Mouse (Mus musculus): ENCODE measurements around the gene Shd. TPM values are rescaled to one million over a fixed set of nuclear protein-coding genes. Genes with fewer than 3 reads are reported as not detected.
"Not testable (repeated sequence)": the region's sequence is repeated elsewhere in the genome, so short reads cannot be mapped to it uniquely, and the experiment has no call there.

Gene Shd
- 123 and 131 TPM in 2 replicates for polyA plus RNA-seq (2016; fragmentation: Nextera tagmentation; extraction: Ambion mirVana)

- 7% methylated on average over 53 of the region's 55 CpGs for WGBS
- H3K9ac ChIP-seq (replicated peaks): peak within 1 kb of the TSS; percentile 76
- no peaks in the 10 kb centered on the region for H3K27me3 ChIP-seq
- H3K27ac ChIP-seq (replicated peaks): peak within 1 kb of the TSS; percentile 86
- peak within 1 kb of the TSS; percentile 78 for H3K4me2 ChIP-seq (replicated peaks)
- H3K36me3 ChIP-seq: peaks cover 44% of the 10 kb centered on the region
- peak; percentile 74 for ATAC-seq (ENCODE audit: low FRiP score, low read depth)
- H3K4me3 ChIP-seq: peak within 1 kb of the TSS; percentile 57
- H3K4me1 ChIP-seq: peaks cover 50% of the 10 kb centered on the region
- H3K9me3 ChIP-seq: no peaks in the 10 kb centered on the region
Observed at GRCm38 (mm10) chr17:55969966-55970891, at the start of gene Shd. Shd (plus strand) TSS chr17:55970467.

- peak overlapping the region; percentile 80 for H3K27ac ChIP-seq (replicated peaks)
- no peaks in the 10 kb centered on the region for H3K27me3 ChIP-seq
- no peaks in the 10 kb centered on the region for H3K36me3 ChIP-seq
- peak overlapping the region; percentile 69 for H3K9ac ChIP-seq (replicated peaks)
- ATAC-seq (ENCODE audit: low FRiP score, low read depth): peak; percentile 97
- H3K4me3 ChIP-seq: peak overlapping the region; percentile 57
- H3K9me3 ChIP-seq: 0 out of 2 replicates have a peak, but pooled peaks cover 4% of the 10 kb centered on the region
- WGBS: 2% methylated on average over 33 of the region's 33 CpGs
- peak overlapping the region; percentile 72 for H3K4me2 ChIP-seq (replicated peaks)
- H3K4me1 ChIP-seq: peaks cover 4% of the 10 kb centered on the region
Observed at GRCm38 (mm10) chr17:55931553-55932502, 38.4 kb upstream of the Shd start.

GRCm38 (mm10) chr17:55932635-55933034 is 37.6 kb upstream of the Shd start:
- Histone ChIP-seq H3K9me3 (0 out of 2 replicates have a peak, but pooled peaks cover 7% of the 10 kb centered on the region), H3K4me1 (peaks cover 4% of the 10 kb centered on the region), H3K4me3 (peak overlapping the region; percentile 57), H3K36me3 (no peaks in the 10 kb centered on the region), H3K27ac (replicated peaks) (no peak overlapping the region), H3K27me3 (no peaks in the 10 kb centered on the region), H3K4me2 (replicated peaks) (peak overlapping the region; percentile 72), H3K9ac (replicated peaks) (no peak overlapping the region)
- no peak for ATAC-seq (ENCODE audit: low FRiP score, low read depth)
- 71% methylated on average over 2 of the region's 2 CpGs for WGBS

- WGBS: 93% methylated on average over 15 of the region's 15 CpGs
- Histone ChIP-seq H3K9ac (replicated peaks) (no peak overlapping the region), H3K4me1 (peaks cover 4% of the 10 kb centered on the region), H3K36me3 (no peaks in the 10 kb centered on the region), H3K9me3 (peaks cover 9% of the 10 kb centered on the region; the same call in 1 of the 2 replicates), H3K4me2 (replicated peaks) (no peak overlapping the region), H3K27me3 (no peaks in the 10 kb centered on the region), H3K27ac (replicated peaks) (no peak overlapping the region), H3K4me3 (no peak overlapping the region)
- no peak for ATAC-seq (ENCODE audit: low FRiP score, low read depth)
Observed at GRCm38 (mm10) chr17:55933191-55933590, 37.1 kb upstream of the Shd start.

GRCm38 (mm10) chr17:55944387-55944865 is 25.8 kb upstream of the Shd start:
- ATAC-seq (ENCODE audit: low FRiP score, low read depth); H3K4me1 ChIP-seq; H3K9me3 ChIP-seq; H3K27me3 ChIP-seq: not testable (repeated sequence)
- Histone ChIP-seq H3K27ac (replicated peaks) (peak overlapping the region; percentile 89), H3K4me2 (replicated peaks) (peak overlapping the region; percentile 63), H3K36me3 (peaks cover 13% of the 10 kb centered on the region), H3K4me3 (peak overlapping the region; percentile 55), H3K9ac (replicated peaks) (peak overlapping the region; percentile 34; the same call in 1 of the 2 replicates)
- WGBS: 38% methylated on average over 10 of the region's 10 CpGs

GRCm38 (mm10) chr17:55944866-55945682 is 25.2 kb upstream of the Shd start:
- 1% methylated on average over 56 of the region's 56 CpGs for WGBS
- H3K27me3 ChIP-seq, H3K4me1 ChIP-seq, H3K36me3 ChIP-seq, H3K9me3 ChIP-seq: not testable (repeated sequence)
- peak; percentile 98 for ATAC-seq (ENCODE audit: low FRiP score, low read depth)
- H3K27ac ChIP-seq (replicated peaks): peak overlapping the region; percentile 89
- H3K4me3 ChIP-seq: peak overlapping the region; percentile 55
- peak overlapping the region; percentile 63 for H3K4me2 ChIP-seq (replicated peaks)
- H3K9ac ChIP-seq (replicated peaks): peak overlapping the region; percentile 49

- Histone ChIP-seq H3K4me3 (peak overlapping the region; percentile 55), H3K27me3 (no peaks in the 10 kb centered on the region; the same call in 1 of the 2 replicates), H3K4me1 (peaks cover 7% of the 10 kb centered on the region; the same call in 1 of the 2 replicates), H3K27ac (replicated peaks) (peak overlapping the region; percentile 89), H3K9ac (replicated peaks) (peak overlapping the region; percentile 49), H3K4me2 (replicated peaks) (peak overlapping the region; percentile 63), H3K36me3 (peaks cover 1% of the 10 kb centered on the region; the same call in 1 of the 2 replicates), H3K9me3 (no peaks in the 10 kb centered on the region)
- ATAC-seq (ENCODE audit: low FRiP score, low read depth): no peak
- 38% methylated on average over 5 of the region's 5 CpGs for WGBS
Observed at GRCm38 (mm10) chr17:55945696-55946095, 24.6 kb upstream of the Shd start.

GRCm38 (mm10) chr17:55948647-55949046 is 21.6 kb upstream of the Shd start:
- H3K36me3 ChIP-seq: no peaks in the 10 kb centered on the region
- peaks cover 9% of the 10 kb centered on the region for H3K27me3 ChIP-seq
- H3K9ac ChIP-seq (replicated peaks): no peak overlapping the region
- 87% methylated on average over 4 of the region's 4 CpGs for WGBS
- H3K27ac ChIP-seq (replicated peaks): no peak overlapping the region
- H3K9me3 ChIP-seq: no peaks in the 10 kb centered on the region
- H3K4me1 ChIP-seq: peaks cover 7% of the 10 kb centered on the region; the same call in 1 of the 2 replicates
- no peak overlapping the region for H3K4me2 ChIP-seq (replicated peaks)
- no peak overlapping the region for H3K4me3 ChIP-seq
- no peak for ATAC-seq (ENCODE audit: low FRiP score, low read depth)

GRCm38 (mm10) chr17:55949400-55949799 is 20.9 kb upstream of the Shd start, which contains the start of gene Zfp119b:
Zfp119b (minus strand) TSS chr17:55949500.
- H3K4me1 ChIP-seq: peaks cover 7% of the 10 kb centered on the region; the same call in 1 of the 2 replicates
- no peak within 1 kb of the TSS for H3K4me2 ChIP-seq (replicated peaks)
- H3K27ac ChIP-seq (replicated peaks): no peak within 1 kb of the TSS
- H3K36me3 ChIP-seq: no peaks in the 10 kb centered on the region
- no peak within 1 kb of the TSS for H3K9ac ChIP-seq (replicated peaks)
- no peak for ATAC-seq (ENCODE audit: low FRiP score, low read depth)
- H3K27me3 ChIP-seq: peaks cover 13% of the 10 kb centered on the region
- WGBS: 93% methylated on average over 2 of the region's 2 CpGs
- H3K9me3 ChIP-seq: no peaks in the 10 kb centered on the region
- H3K4me3 ChIP-seq: no peak within 1 kb of the TSS

GRCm38 (mm10) chr17:55950601-55951000 is 19.7 kb upstream of the Shd start:
- H3K27me3 ChIP-seq: peaks cover 24% of the 10 kb centered on the region
- no peak overlapping the region for H3K4me3 ChIP-seq
- H3K9me3 ChIP-seq: no peaks in the 10 kb centered on the region
- H3K4me1 ChIP-seq: peaks cover 3% of the 10 kb centered on the region; the same call in 1 of the 2 replicates
- WGBS: 76% methylated on average over 9 of the region's 9 CpGs
- H3K9ac ChIP-seq (replicated peaks): no peak overlapping the region
- no peak for ATAC-seq (ENCODE audit: low FRiP score, low read depth)
- no peaks in the 10 kb centered on the region for H3K36me3 ChIP-seq
- H3K4me2 ChIP-seq (replicated peaks): no peak overlapping the region
- H3K27ac ChIP-seq (replicated peaks): no peak overlapping the region

- Histone ChIP-seq H3K4me2 (replicated peaks) (no peak overlapping the region), H3K4me3 (no peak overlapping the region), H3K27ac (replicated peaks) (no peak overlapping the region), H3K9me3 (no peaks in the 10 kb centered on the region), H3K27me3 (peaks cover 24% of the 10 kb centered on the region), H3K4me1 (peaks cover 10% of the 10 kb centered on the region; the same call in 1 of the 2 replicates), H3K9ac (replicated peaks) (no peak overlapping the region), H3K36me3 (no peaks in the 10 kb centered on the region)
- no peak for ATAC-seq (ENCODE audit: low FRiP score, low read depth)
Observed at GRCm38 (mm10) chr17:55952041-55952440, 18.2 kb upstream of the Shd start.
